Mouse (Mus musculus): ENCODE measurements around the gene Itgad. TPM values are rescaled to one million over a fixed set of nuclear protein-coding genes. Genes with fewer than 3 reads are reported as not detected.

The Itgad gene
- polyA plus RNA-seq, 1 experiment, result not detected

GRCm38 (mm10) chr7:128154924-128155323 is 748 bp downstream of the Itgad start:
- no peak for TF ChIP-seq GATA1 (IDR thresholded peaks at IDR 0.05; ENCODE audit: low read length)

DNA sequence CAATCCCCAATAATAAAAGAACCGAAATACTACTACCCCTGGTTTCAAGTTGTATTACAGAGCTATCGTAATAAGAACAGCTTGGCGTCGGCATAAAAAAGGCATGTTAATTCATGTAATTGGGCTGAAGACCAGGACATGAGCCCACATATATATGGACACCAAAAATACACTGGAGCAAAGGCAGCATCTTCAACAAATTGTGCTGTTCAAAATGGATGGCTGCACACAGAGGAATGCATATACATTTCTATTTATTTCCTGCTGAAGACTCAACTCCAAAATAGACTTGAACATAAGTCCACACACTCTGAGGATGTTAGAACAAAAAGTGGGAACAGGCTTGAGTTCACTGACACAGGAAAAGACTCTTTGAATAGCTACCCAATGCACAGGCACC is 9.8 kb downstream of the Itgad start:
- no peak for TF ChIP-seq GATA1 (IDR thresholded peaks at IDR 0.05; ENCODE audit: low read length)

DNA sequence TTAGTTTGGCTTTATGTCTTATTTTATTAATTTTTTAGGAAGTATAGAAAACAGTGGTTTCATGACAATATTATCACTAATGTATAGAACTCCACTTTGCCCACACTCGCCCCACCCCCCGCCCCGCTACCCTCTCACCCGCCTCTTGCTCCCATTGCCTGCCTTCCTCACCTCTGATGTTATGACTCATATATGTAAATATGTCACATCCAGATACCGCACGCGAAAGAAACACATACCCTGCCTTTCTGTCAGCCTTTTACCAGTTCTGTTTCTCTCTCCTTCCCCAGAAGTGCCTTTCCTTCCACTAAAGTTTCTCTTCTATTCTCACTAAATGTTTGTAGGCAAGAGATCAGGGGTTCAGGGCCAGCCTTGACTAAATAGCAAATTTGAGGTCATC is 12.2 kb downstream of the Itgad start:
- no peak for TF ChIP-seq GATA1 (IDR thresholded peaks at IDR 0.05; ENCODE audit: low read length)

GRCm38 (mm10) chr7:128169996-128170395 is 15.8 kb downstream of the Itgad start:
- TF ChIP-seq GATA1 (IDR thresholded peaks at IDR 0.05; ENCODE audit: low read length), result no peak

DNA sequence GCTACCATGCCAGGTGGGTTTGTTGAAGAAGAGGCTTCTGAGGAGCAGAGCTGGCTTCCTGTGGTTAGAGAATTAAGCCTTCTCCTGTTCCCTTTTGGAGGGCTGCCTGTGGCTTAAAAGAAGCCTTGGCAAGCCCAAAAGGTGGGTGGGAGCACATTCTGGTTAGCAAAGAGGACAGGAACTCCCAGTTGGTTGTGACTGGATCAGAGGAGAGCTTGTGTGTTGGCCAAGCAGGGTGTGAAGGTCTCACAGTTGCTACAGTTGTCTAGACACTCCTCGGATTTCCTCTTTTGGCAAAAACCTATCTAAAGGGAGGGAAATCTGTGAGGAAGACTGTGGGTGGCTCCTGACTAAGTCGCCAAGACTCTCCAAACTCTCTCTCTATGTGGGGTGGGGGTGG is 24.2 kb downstream of the Itgad start:
- TF ChIP-seq GATA1 (IDR thresholded peaks at IDR 0.05; ENCODE audit: low read length), result no peak

DNA sequence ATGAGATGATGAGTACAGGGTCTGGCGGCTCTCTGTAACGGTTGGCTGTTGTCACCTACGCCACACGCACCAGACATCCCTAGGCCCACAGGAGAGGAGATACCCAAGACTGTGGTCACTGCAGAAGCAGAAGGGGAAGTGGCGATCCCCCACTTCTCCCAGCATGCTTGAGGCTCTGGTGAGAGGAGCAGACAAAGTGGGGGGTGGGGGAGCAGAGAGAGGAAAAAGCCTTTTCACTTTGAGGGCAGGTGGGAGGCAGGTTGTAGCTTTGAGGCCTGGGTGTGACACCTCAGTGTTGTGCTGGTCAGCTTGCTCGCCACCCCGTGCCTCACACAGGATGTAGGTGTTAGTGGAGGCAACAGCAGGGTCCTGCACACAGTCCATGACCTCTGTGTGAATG is 25.9 kb downstream of the Itgad start:
- no peak for TF ChIP-seq GATA1 (IDR thresholded peaks at IDR 0.05; ENCODE audit: low read length)

DNA sequence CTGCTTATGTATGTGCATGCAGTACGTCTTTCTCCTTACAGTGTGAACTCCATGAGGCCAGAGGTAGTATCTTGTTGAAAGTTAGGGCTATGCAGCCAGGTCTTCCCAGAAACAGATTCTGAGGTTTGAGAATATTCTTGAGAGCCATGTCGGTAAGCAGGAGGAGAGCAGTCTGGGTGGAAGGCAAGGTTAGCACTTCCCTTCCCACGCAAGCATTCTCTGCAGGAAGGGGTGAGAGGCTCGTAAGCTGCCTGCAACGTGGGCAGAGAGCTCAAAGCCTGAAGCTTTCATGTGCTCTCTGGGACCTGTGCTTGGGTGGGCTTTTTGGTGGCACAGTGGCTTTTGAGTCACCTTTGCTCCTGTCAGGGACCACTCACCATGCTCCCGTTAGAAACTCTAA is 26.4 kb downstream of the Itgad start:
- no peak for TF ChIP-seq GATA1 (IDR thresholded peaks at IDR 0.05; ENCODE audit: low read length)

DNA sequence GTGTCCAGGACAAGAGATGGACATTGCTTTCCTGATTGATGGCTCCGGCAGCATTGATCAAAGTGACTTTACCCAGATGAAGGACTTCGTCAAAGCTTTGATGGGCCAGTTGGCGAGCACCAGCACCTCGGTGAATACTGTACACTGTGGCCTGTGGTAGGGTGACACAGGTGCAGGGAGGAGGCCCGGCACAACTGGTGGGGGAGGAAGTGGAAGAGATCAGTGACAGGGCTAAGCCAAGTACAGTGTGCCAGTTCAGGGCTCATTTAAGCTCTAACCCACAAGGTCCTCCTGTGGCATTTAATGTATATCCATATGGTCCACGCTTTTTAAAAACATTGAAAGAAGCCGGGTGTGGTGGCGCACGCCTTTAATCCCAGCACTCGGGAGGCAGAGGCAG is 27.5 kb downstream of the Itgad start:
- no peak for TF ChIP-seq GATA1 (IDR thresholded peaks at IDR 0.05; ENCODE audit: low read length)

DNA sequence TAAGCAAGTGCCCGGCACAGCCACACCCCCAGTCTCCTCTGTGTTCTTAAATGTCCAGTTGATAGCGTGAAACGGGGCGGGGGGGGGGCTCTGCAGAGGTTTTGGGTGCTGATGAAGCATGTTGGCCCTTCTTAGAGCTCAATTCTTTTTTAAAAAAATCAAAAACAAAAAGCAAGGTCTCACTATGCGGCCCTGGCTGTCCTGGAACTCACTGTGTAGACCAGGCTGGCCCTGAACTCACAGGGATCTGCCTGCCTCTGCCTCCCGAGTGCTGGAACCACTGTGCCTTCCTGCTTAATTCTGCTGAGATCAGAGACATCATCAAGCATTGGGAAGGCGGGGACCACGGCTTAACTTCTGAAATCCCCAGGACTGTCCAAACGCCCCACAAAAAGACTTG is 47.4 kb downstream of the Itgad start:
- no peak for TF ChIP-seq GATA1 (IDR thresholded peaks at IDR 0.05; ENCODE audit: low read length)

DNA sequence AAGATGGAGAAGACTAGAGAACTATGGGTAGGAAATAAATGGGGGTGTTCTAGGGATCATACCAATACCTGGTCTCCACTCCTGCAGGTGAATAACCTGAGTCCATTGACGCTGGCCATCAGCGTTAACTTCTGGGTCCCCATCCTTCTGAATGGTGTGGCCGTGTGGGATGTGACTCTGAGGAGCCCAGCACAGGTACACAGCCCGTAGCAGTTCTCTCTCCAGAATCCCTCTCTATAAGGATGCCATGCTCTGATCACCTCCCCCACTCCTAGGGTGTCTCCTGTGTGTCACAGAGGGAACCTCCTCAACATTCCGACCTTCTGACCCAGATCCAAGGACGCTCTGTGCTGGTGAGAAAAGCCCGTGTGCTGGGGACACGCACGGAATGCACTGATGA is 48.9 kb downstream of the Itgad start:
- TF ChIP-seq GATA1 (IDR thresholded peaks at IDR 0.05; ENCODE audit: low read length), result no peak

DNA sequence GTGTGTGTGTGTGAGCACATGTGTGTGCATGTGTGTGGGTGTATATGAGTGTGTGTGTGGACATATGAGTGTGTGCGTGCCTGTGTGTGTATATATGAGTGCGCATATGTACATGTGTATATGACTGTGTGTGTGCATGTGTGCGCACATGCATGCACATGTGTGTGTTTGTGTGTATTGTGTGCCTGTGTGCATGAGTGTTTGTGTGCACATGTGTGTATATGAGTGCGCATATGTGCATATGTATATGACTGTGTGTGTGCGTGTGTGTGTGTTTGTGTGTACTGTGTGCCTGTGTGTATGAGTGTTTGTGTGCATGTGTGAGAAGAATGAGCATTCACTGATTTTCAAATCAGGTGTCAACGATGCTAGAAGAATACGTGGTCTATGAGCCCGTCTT is 50.0 kb downstream of the Itgad start:
- TF ChIP-seq GATA1 (IDR thresholded peaks at IDR 0.05; ENCODE audit: low read length), result no peak

GRCm38 (mm10) chr7:128205695-128206094 is 51.5 kb downstream of the Itgad start:
- no peak for TF ChIP-seq GATA1 (IDR thresholded peaks at IDR 0.05; ENCODE audit: low read length)

DNA sequence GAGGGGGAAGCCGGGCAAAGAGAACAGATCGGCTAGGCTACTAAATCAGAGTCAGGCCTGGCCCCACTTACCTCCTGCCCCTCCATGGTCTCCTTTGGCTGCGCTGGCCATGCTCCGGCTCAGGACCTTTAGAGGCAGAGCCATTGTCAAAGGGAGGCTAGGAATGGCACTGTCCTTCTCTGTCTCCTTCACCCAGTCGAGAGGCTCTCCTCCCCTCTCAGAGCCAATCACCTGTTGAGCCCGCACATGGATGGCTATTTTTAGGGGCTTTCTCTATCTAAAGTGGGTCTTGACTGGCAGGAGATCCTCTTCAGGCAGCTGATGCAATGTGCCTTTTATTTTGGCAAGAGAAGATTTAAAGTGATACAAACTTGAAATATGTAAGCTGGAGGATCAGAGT is 52.0 kb downstream of the Itgad start, which contains the start of gene Cox6a2:
Gene Cox6a2, minus strand, starts transcription at position 236 of the 400 bp plus-strand sequence.
- no peak for TF ChIP-seq GATA1 (IDR thresholded peaks at IDR 0.05; ENCODE audit: low read length)

- no peak for TF ChIP-seq GATA1 (IDR thresholded peaks at IDR 0.05; ENCODE audit: low read length)
Measured at GRCm38 (mm10) chr7:128208187-128208586, 54.0 kb downstream of the Itgad start.

DNA sequence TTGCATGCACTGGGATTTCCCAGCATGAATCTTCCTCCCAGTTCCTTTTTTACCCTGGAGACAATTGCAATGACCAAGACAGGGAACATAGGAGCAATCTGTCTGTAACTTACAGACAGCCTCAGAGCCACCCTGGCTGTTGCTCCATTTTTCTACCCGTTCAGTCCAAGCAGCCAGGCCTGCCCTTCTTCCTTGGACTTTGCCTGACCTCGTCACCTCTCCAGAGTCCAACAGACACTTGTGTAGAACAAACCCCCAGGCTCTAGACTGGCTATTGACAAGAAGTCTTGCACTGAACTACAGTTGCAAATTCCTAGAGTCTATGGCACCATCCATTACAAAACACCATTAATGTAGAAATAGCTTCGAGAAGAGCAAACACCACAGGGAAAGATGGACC is 55.6 kb downstream of the Itgad start:
- TF ChIP-seq GATA1 (IDR thresholded peaks at IDR 0.05; ENCODE audit: low read length), result no peak

GRCm38 (mm10) chr7:128219952-128220351 is 65.8 kb downstream of the Itgad start:
- no peak for TF ChIP-seq GATA1 (IDR thresholded peaks at IDR 0.05; ENCODE audit: low read length)

DNA sequence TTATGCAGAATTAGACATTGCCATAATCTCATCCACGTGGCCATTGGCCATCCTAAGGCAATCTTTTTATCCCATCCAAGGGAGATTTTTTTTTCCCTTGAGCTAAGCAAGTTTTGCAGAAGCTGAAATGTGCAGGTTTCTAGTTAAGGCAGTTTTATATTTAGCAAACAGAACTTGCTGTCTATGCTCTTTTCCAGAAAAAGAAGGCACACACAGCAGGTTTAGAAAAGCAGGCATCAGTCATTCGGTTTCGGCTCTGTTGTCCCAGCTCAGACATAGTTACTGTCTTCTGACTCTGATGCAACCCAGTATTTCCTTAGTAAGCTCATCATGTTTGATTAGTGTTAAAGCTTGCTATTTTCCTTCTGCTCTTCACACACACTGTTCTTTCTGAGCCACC is 66.8 kb downstream of the Itgad start:
- TF ChIP-seq GATA1 (IDR thresholded peaks at IDR 0.05; ENCODE audit: low read length), result no peak

DNA sequence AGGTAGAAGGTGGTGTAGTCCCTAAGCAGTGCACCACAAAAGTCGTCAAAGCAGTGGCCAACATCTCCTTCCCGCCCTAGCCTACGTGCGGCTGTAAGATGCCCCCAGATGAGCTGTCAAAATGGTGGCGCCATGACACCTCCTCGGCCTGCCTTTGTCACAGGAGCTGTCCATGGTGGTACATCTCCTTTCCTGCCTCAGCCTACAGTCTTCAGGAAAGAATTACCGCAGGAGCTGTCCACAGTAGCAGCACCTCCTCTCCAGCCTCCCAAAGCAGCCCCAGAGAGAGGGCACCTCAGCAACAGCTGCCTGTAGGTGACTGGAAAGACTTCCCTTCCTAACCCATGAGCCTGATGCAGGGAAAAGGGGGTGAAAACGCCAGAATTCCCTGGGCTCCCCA is 77.6 kb downstream of the Itgad start:
- no peak for TF ChIP-seq GATA1 (IDR thresholded peaks at IDR 0.05; ENCODE audit: low read length)

All from G1E-ER4 (cell line).